In genomic region chr7:110318971-110319519, GRCm38 (mm10) we compare ENCODE assay signal across 10 mouse cellular contexts.
DNase-seq lines count a peak whose midpoint lies in the region; ATAC-seq and TF ChIP-seq lines count a peak whose summit lies in the region.
"Had no signal": no experiment of that assay in that cellular context is flagged by ENCODE, and none has a peak within 500 bp of the region (broad histone marks: within the 10 kb centered on the region; RNA-seq: fewer than 3 reads in every experiment).

No protein-coding gene starts in this region.

- 0 out of 2 replicates have a peak, but pooled peaks cover 4% of the 10 kb centered on the region for H3K9me3 ChIP-seq in lung, embryonic 14.5 days (ENCODE audit: low read depth, low read length)
- peaks cover 6% of the 10 kb centered on the region; the same call in 1 of the 2 replicates for H3K9me3 ChIP-seq in heart, embryonic 10.5 days
- no peaks in the 10 kb centered on the region for H3K9me3 ChIP-seq in midbrain, embryonic 13.5 days
- peaks cover 5% of the 10 kb centered on the region; the same call in 1 of the 2 replicates for H3K9me3 ChIP-seq in liver, postnatal 0 days (ENCODE audit: low read length)
- H3K9me3 ChIP-seq: liver, embryonic 15.5 days had no signal

- 40% methylated on average over 6 of the region's 6 CpGs for WGBS in lung, embryonic 14.5 days
- WGBS in heart, embryonic 10.5 days = 27% methylated on average over 6 of the region's 6 CpGs
- 89% methylated on average over 6 of the region's 6 CpGs for WGBS in midbrain, embryonic 13.5 days
- 62% methylated on average over 6 of the region's 6 CpGs for WGBS in liver, postnatal 0 days (ENCODE audit: insufficient replicate concordance)

- H3K27ac ChIP-seq in lung, embryonic 14.5 days (ENCODE audit: low read depth) = no peak overlapping the region; the same call in 1 of the 2 replicates
- no peak overlapping the region for H3K27ac ChIP-seq in heart, embryonic 10.5 days
- H3K27ac ChIP-seq in midbrain, embryonic 13.5 days = no peak overlapping the region
- H3K27ac ChIP-seq in liver, postnatal 0 days (ENCODE audit: low read depth) = no peak overlapping the region
- H3K27ac ChIP-seq: liver, embryonic 15.5 days; stomach, postnatal 0 days had no signal

- TF ChIP-seq EP300 in liver, postnatal 0 days (IDR thresholded peaks at IDR 0.05; ENCODE audit: low read depth) = no peak

- peaks cover 45% of the 10 kb centered on the region for H3K36me3 ChIP-seq in lung, embryonic 14.5 days (ENCODE audit: insufficient read depth)
- H3K36me3 ChIP-seq in heart, embryonic 10.5 days = peaks cover 60% of the 10 kb centered on the region
- peaks cover 73% of the 10 kb centered on the region for H3K36me3 ChIP-seq in midbrain, embryonic 13.5 days
- H3K36me3 ChIP-seq in liver, postnatal 0 days (replicated peaks; ENCODE audit: insufficient read depth, low read length) = peaks cover 13% of the 10 kb centered on the region

- no peaks in the 10 kb centered on the region for H3K27me3 ChIP-seq in lung, embryonic 14.5 days (ENCODE audit: insufficient read depth, low read length)
- H3K27me3 ChIP-seq in heart, embryonic 10.5 days (ENCODE audit: insufficient read depth, poor library complexity, severe bottlenecking) = 0 out of 2 replicates have a peak, but pooled peaks cover 3% of the 10 kb centered on the region
- H3K27me3 ChIP-seq in midbrain, embryonic 13.5 days = no peaks in the 10 kb centered on the region
- no peaks in the 10 kb centered on the region for H3K27me3 ChIP-seq in liver, postnatal 0 days (ENCODE audit: insufficient read depth, low read length)
- H3K27me3 ChIP-seq: liver, embryonic 15.5 days had no signal

- ATAC-seq in lung, embryonic 14.5 days (ENCODE audit: insufficient read depth) = peak; percentile 31; the same call in 1 of the 2 replicates
- ATAC-seq in megakaryocyte progenitor cell, adult 5-6 weeks (replicated peaks; ENCODE audit: poor library complexity) = peak; percentile 42
- no peak for ATAC-seq in midbrain, embryonic 13.5 days
- no peak for ATAC-seq in liver, postnatal 0 days

- no peaks in the 10 kb centered on the region for H3K4me1 ChIP-seq in lung, embryonic 14.5 days (ENCODE audit: insufficient read depth)
- peaks cover 16% of the 10 kb centered on the region for H3K4me1 ChIP-seq in heart, embryonic 10.5 days
- H3K4me1 ChIP-seq in midbrain, embryonic 13.5 days (replicated peaks) = no peaks in the 10 kb centered on the region
- no peaks in the 10 kb centered on the region for H3K4me1 ChIP-seq in liver, postnatal 0 days (ENCODE audit: insufficient read depth)
- H3K4me1 ChIP-seq: liver, embryonic 15.5 days had no signal

- no peak overlapping the region for H3K4me3 ChIP-seq in lung, embryonic 14.5 days (ENCODE audit: low read depth, low read length)
- no peak overlapping the region for H3K4me3 ChIP-seq in heart, embryonic 10.5 days
- no peak overlapping the region for H3K4me3 ChIP-seq in midbrain, embryonic 13.5 days (replicated peaks)
- H3K4me3 ChIP-seq in liver, postnatal 0 days (ENCODE audit: low read depth, low read length) = no peak overlapping the region
- H3K4me3 ChIP-seq: liver, embryonic 15.5 days had no signal

- H3K9ac ChIP-seq in lung, embryonic 14.5 days = no peak overlapping the region
- no peak overlapping the region for H3K9ac ChIP-seq in midbrain, embryonic 13.5 days (replicated peaks)
- H3K9ac ChIP-seq in liver, postnatal 0 days (replicated peaks) = no peak overlapping the region
- H3K9ac ChIP-seq: liver, embryonic 15.5 days had no signal

- TF ChIP-seq CTCF in lung, embryonic 14.5 days (IDR thresholded peaks at IDR 0.05; ENCODE audit: low read depth) = no peak
- no peak for TF ChIP-seq CTCF in liver, postnatal 0 days (IDR thresholded peaks at IDR 0.05; ENCODE audit: low read depth)

- no peak overlapping the region for H3K4me2 ChIP-seq in lung, embryonic 14.5 days
- H3K4me2 ChIP-seq in midbrain, embryonic 13.5 days (replicated peaks) = no peak overlapping the region
- H3K4me2 ChIP-seq in liver, postnatal 0 days (ENCODE audit: low read depth, low read length) = no peak overlapping the region
- H3K4me2 ChIP-seq: liver, embryonic 15.5 days had no signal

- peak; percentile 14 for DNase-seq in adrenal gland, postnatal 25 days
- no peak for DNase-seq in adrenal gland, postnatal 4 days (ENCODE audit: low spot score in 2 of 2)
- DNase-seq in lung, embryonic 14.5 days = peak; percentile 52
- DNase-seq in lung, postnatal 4 days = no peak
- peak; percentile 88 for DNase-seq in heart, embryonic 10.5 days (ENCODE audit: low spot score)
- DNase-seq in liver, postnatal 0 days = no peak

Comparison
In these comparisons a context has a peak if more than half of its experiments do, and no peak if none do; other contexts are left out.
1. DNase-seq: peak in adrenal gland, postnatal 25 days (single experiment), lung, embryonic 14.5 days (single experiment) and heart, embryonic 10.5 days (single experiment); none in adrenal gland, postnatal 4 days (0 of 2), lung, postnatal 4 days (0 of 2) and liver, postnatal 0 days (single experiment).
2. ATAC-seq: peak in lung, embryonic 14.5 days (single experiment) and megakaryocyte progenitor cell, adult 5-6 weeks (single experiment); none in midbrain, embryonic 13.5 days (single experiment) and liver, postnatal 0 days (single experiment).